Mouse (Mus musculus) liver, postnatal 0 days (tissue): ENCODE results near the gene Abca4. TPM values are rescaled to one million over a fixed set of nuclear protein-coding genes. Genes with fewer than 3 reads are reported as not detected.
"Not testable (repeated sequence)": the region's sequence is repeated elsewhere in the genome, so short reads cannot be mapped to it uniquely, and the experiment has no call there.

Source experiments
- ATAC-seq: fragments of 200-750 bp; cut with Nextera tagmentation; 2 replicates; pipeline ENCODE4 v1.8.0; 2017; ENCODE audit warnings: mild to moderate bottlenecking, moderate library complexity
- DNase-seq: peaks from one replicate; pipeline ENCODE4 v3.0.0-alpha.2; 2016
- H3K27ac ChIP-seq: fragments of 300-500 bp; sonication (generic); 2 replicates; pipeline ENCODE4 v1.5.1; 2014; ENCODE audit warnings: antibody characterized with exemption, moderate library complexity, mild to moderate bottlenecking, low read depth
- H3K27me3 ChIP-seq: fragments of 300-500 bp; sonication (generic); 2 replicates; pipeline ENCODE4 v1.6.1; 2014; ENCODE audit warnings: low read length, control low read depth, mixed read lengths; ENCODE audit not compliant: insufficient read depth
- H3K36me3 ChIP-seq: fragments of 300-500 bp; sonication (generic); replicated peaks from 2 replicates; pipeline ENCODE4 v1.6.1; 2014; ENCODE audit warnings: mild to moderate bottlenecking, control low read depth, low read length, moderate library complexity, mixed read lengths; ENCODE audit not compliant: insufficient read depth
- H3K4me1 ChIP-seq: fragments of 300-500 bp; sonication (generic); 2 replicates; pipeline ENCODE4 v1.6.1; 2014; ENCODE audit warnings: antibody characterized with exemption, mild to moderate bottlenecking, control low read depth; ENCODE audit not compliant: insufficient read depth
- H3K4me2 ChIP-seq: fragments of 300-500 bp; sonication (generic); 2 replicates; pipeline ENCODE4 v1.6.1; 2014; ENCODE audit warnings: low read depth, mild to moderate bottlenecking, low read length, moderate library complexity, mixed read lengths
- H3K4me3 ChIP-seq: fragments of 300-500 bp; sonication (generic); 2 replicates; pipeline ENCODE4 v1.5.1; 2014; ENCODE audit warnings: low read depth, low read length
- H3K9ac ChIP-seq: fragments of 300-500 bp; sonication (generic); replicated peaks from 2 replicates; pipeline ENCODE4 v1.6.1; 2014; ENCODE audit warnings: mild to moderate bottlenecking, moderate library complexity
- H3K9me3 ChIP-seq: fragments of 300-500 bp; sonication (generic); 2 replicates; pipeline ENCODE4 v1.6.1; 2016; ENCODE audit warnings: mild to moderate bottlenecking, control low read depth, low read length, mixed read lengths
- CTCF ChIP-seq: sonication (generic); IDR thresholded peaks from 2 replicates; pipeline ENCODE4 v1.5.1; 2016; ENCODE audit warnings: antibody characterized with exemption, low read depth
- EP300 ChIP-seq: IDR thresholded peaks from 2 replicates; pipeline ENCODE4 v1.6.1; 2016; ENCODE audit warnings: antibody characterized with exemption, low read depth, mild to moderate bottlenecking
- WGBS: fragments of 180-500 bp; shearing (Covaris S2); extraction: QIAGEN DNeasy Blood & Tissue Kit; methylation state at CpG from one replicate; pipeline ENCODE4 v1.1.7; 2014; ENCODE audit not compliant: insufficient replicate concordance; 5-methylcytosine and 5-hydroxymethylcytosine counted together
- polyA plus RNA-seq: library from polyadenylated mRNA; unstranded; fragments of >200 nt; fragmentation: Nextera tagmentation; extraction: Ambion mirVana; gene quantifications from 2 replicates; pipeline ENCODE4 v1.2.1, GENCODE M21; 2015

The Abca4 gene
- polyA plus RNA-seq, 1 experiment from 2014 or later, result 0.40 TPM

DNA sequence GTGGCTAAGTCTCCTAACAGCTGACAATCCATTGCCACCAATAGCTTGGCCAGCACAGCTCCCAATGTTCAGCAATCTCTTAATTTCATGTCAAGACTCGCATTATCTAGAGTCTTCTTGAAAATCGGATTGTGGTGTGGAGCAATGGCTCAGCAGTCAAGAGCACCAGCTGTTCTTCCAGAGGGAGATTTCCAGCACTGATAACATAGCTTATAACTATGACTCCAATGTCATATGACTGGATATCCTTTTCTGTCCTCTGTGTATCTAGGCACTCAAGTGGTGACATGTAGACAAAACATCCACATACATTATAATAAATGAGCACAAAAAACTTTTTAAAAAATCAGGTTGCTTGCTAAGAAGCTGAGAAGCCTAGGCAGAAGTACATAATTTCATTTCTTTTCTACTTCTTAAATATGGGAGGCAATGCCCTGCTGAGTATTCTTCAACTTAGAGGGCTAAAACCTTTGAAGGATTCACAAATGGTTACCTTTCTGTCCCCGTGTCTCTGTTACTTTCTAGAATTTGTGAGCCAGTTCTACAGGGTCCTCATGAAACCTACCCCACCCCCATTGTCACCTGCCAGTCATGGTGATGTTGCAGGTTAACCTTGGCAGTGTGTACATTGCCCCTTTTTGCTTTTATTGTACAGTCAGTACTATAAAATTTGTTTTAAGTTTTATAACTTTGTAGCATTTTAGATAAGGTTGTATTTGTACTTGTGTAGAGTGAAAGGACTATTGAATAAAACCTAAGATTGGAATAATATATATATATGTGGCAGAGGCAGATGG, 177.2 kb downstream of the Abca4 start:
- Histone ChIP-seq H3K9ac (no peak overlapping the region), H3K27ac (no peak overlapping the region), H3K4me2 (no peak overlapping the region), H3K27me3 (no peaks in the 10 kb centered on the region), H3K4me1 (no peaks in the 10 kb centered on the region), H3K4me3 (no peak overlapping the region), H3K36me3 (no peaks in the 10 kb centered on the region), H3K9me3 (no peaks in the 10 kb centered on the region)
- no peak for DNase-seq
- 71% methylated on average over 3 of the region's 3 CpGs for WGBS
- ATAC-seq, result no peak
- TF ChIP-seq EP300 (no peak), CTCF (no peak)

DNA sequence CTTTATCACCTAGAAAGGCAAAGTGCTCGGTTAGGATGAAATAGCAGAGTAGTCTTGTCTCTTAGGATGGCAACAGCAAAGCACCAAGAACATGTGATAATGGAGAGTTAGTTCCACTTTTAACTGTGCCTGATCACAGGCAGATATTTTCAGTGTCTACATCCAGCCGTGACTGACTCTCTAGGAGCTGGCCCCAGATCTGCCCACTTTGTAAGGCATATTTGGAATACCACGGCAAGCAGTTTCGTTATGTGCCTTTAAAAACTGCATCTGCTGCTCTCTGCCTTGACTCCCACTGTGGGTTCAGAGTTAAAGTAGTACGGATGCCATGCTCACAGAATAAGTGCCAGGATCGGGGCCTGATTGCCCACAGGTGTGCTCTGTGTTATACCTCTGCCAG, 182.7 kb downstream of the Abca4 start:
- not testable (repeated sequence) for DNase-seq, H3K36me3 ChIP-seq, H3K4me3 ChIP-seq, H3K4me1 ChIP-seq, H3K27ac ChIP-seq, ATAC-seq, H3K4me2 ChIP-seq, H3K9me3 ChIP-seq, H3K27me3 ChIP-seq, H3K9ac ChIP-seq
- WGBS, result 74% methylated on average over 6 of the region's 6 CpGs

Other genes starting within 250 kb of the Abca4 start
- gene Abcd3, start 229.1 kb upstream of the Abca4 start, polyA plus RNA-seq, result 132 and 148 TPM in 2 replicates
- 7.3 and 10.4 TPM in 2 replicates for gene Arhgap29, start 91.9 kb upstream of the Abca4 start, polyA plus RNA-seq
- gene Gclm, start 201.1 kb downstream of the Abca4 start, polyA plus RNA-seq, result 391 and 407 TPM in 2 replicates
- gene Dnttip2, start 229.9 kb downstream of the Abca4 start, polyA plus RNA-seq, result 23.8 and 25.3 TPM in 2 replicates
- 11.2 and 12.6 TPM in 2 replicates for gene Bcar3, start 249.7 kb downstream of the Abca4 start, polyA plus RNA-seq